Mouse (Mus musculus) cerebellum, adult (tissue): Measurements from ENCODE around the gene Ppp1r14c.
"Not testable (repeated sequence)": the region's sequence is repeated elsewhere in the genome, so short reads cannot be mapped to it uniquely, and the experiment has no call there.

Source experiments
- ATAC-seq: cut with Nextera tagmentation; 2 replicates; pipeline ENCODE4 v1.9.2; 2017; ENCODE audit warnings: mild to moderate bottlenecking, moderate library complexity, mixed read lengths; ENCODE audit not compliant: insufficient number of reproducible peaks, low FRiP score, low TSS enrichment

The Ppp1r14c gene

GRCm38 (mm10) chr10:3458686-3459085 is 92.8 kb downstream of the Ppp1r14c start:
- no peak for ATAC-seq

GRCm38 (mm10) chr10:3460841-3461240 is 95.0 kb downstream of the Ppp1r14c start:
- no peak for ATAC-seq

- ATAC-seq: no peak
Observed at GRCm38 (mm10) chr10:3466135-3466626, 100.3 kb downstream of the Ppp1r14c start.

GRCm38 (mm10) chr10:3468590-3468989 is 102.7 kb downstream of the Ppp1r14c start:
- no peak for ATAC-seq

- ATAC-seq: no peak
Observed at GRCm38 (mm10) chr10:3476611-3477010, 110.8 kb downstream of the Ppp1r14c start.

GRCm38 (mm10) chr10:3479772-3480171 is 113.9 kb downstream of the Ppp1r14c start:
- no peak for ATAC-seq

- ATAC-seq: no peak
Observed at GRCm38 (mm10) chr10:3490052-3490451, 124.2 kb downstream of the Ppp1r14c start.

GRCm38 (mm10) chr10:3496791-3497190 is 130.9 kb downstream of the Ppp1r14c start:
- ATAC-seq: no peak

GRCm38 (mm10) chr10:3500846-3501245 is 135.0 kb downstream of the Ppp1r14c start:
- not testable (repeated sequence) for ATAC-seq

- no peak for ATAC-seq
Observed at GRCm38 (mm10) chr10:3507484-3508221, 141.8 kb downstream of the Ppp1r14c start.

GRCm38 (mm10) chr10:3508222-3508588 is 142.3 kb downstream of the Ppp1r14c start:
- ATAC-seq: no peak

- ATAC-seq: no peak
Observed at GRCm38 (mm10) chr10:3508746-3509145, 142.9 kb downstream of the Ppp1r14c start.

- no peak for ATAC-seq
Observed at GRCm38 (mm10) chr10:3509663-3510277, 143.9 kb downstream of the Ppp1r14c start.

- ATAC-seq: no peak
Observed at GRCm38 (mm10) chr10:3510486-3510885, 144.6 kb downstream of the Ppp1r14c start.

- no peak for ATAC-seq
Observed at GRCm38 (mm10) chr10:3511401-3511800, 145.5 kb downstream of the Ppp1r14c start.

- no peak for ATAC-seq
Observed at GRCm38 (mm10) chr10:3512620-3513305, 146.9 kb downstream of the Ppp1r14c start.

GRCm38 (mm10) chr10:3513947-3514346 is 148.1 kb downstream of the Ppp1r14c start:
- ATAC-seq: no peak
